Mouse (Mus musculus): ENCODE measurements around the gene Sipa1l3.
A peak's percentile ranks its signal among the peaks of the same experiment; 100 is the strongest.

Gene Sipa1l3

GRCm38 (mm10) chr7:29337766-29338165 is 180.7 kb downstream of the Sipa1l3 start:
- DNase-seq (ENCODE audit: low read depth, low spot score) = no peak

GRCm38 (mm10) chr7:29336795-29337319 is 181.6 kb downstream of the Sipa1l3 start:
- DNase-seq (ENCODE audit: low read depth, low spot score) = no peak

DNA sequence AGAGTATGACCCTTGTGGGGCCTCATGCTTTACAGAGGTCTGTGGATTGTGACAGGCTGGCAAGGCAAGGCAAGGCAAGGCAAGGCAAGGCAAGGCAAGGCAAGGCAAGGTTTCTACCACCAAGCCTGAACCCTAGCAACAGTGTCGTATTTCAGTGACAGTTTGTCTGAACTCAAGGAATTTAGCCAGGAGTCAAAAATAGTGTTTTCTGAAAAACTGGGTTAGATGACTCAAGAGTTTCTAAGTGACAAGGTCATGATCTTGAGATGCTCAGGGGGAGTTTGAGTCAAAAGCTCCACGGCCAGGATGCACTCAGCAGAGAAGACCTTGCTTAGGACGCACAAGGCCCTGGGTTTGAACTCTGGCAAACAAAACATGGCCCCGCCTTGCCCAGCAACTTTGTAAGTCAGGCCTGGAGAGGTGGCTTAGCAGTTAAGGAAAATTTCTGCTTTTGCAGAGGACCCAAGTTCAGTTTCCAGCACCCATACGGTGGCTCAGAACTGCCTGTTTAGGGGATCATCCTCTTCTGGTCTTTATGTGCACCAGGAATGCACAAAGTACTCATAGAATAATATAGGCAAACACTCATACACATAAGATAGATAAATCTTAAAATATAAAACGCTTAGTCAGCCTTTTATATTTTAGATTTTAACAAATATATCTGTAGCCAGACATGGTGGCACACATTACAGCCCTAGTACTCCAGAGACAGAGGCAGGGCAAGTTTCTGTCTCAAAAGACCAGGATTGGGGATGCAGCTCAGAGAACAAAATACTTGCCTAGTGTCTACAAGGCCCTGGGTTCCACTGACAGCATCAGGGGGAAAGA is 182.4 kb downstream of the Sipa1l3 start:
- DNase-seq (ENCODE audit: low read depth, low spot score) = no peak

DNA sequence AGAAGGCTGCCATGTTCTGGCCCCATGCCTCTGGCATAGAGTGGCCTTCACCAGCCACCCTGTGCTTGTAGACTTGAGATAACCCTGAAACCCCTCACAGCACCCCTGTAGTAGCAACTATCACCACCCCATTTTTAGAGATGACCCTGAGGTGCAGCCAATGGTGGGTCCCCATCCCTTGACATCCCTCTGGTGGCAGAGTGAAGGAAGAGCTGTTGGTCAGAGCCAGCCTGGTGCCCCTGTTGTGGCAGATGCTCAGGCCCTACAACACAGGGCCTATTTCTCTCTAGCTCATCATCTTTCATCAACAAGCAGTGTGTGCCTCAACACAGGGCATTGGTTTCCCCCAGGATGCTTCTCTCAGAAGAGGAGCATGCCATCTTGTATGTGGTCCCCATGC is 183.2 kb downstream of the Sipa1l3 start:
- DNase-seq (ENCODE audit: low read depth, low spot score) = no peak

DNA sequence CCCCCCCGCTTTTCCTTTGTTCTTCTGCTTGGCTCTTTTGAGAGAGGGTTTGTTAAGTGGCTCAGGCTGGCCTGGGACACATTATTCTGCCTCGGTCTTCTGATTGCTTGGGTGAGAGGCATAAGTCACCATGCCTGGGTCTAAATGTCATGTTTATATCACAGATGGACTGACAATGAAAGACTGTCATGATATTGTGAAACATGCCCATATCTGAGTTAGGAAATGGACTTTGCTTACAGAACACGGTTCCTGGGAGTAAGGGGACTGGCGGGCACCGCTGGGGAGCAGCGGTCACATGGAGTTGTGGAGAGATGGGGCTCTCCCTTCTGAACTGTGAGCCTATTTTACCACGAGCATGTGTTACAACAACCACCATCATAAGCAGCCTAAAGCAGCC is 184.3 kb downstream of the Sipa1l3 start:
- DNase-seq (ENCODE audit: low read depth, low spot score) = no peak

DNA sequence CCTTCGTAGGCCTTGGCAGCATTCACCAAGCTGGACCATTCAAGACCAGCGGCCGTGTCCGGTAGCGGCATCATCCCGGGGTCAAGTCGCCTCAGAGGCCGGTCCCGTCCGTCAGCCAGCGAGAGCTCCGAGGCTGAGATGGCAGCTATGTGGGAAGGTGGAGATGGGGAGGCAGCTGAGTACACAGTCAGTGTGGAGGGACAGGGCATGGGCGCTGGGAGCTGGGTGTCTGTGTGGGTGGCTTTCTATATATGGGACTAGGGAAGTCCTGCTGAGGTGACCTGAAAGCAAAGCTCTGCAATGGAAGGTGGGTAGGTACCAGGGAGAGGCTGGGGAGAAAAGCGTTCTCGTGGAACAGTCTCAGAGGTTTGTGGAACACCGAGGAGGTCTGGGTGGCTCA is 189.5 kb downstream of the Sipa1l3 start:
- no peak for DNase-seq (ENCODE audit: low read depth, low spot score)

- DNase-seq (ENCODE audit: low read depth, low spot score) = no peak
Measured at GRCm38 (mm10) chr7:29327087-29327486, 191.4 kb downstream of the Sipa1l3 start.

- DNase-seq (ENCODE audit: low read depth, low spot score) = no peak
Measured at GRCm38 (mm10) chr7:29319337-29320307, 198.8 kb downstream of the Sipa1l3 start.

- DNase-seq (ENCODE audit: low read depth, low spot score) = no peak
Measured at GRCm38 (mm10) chr7:29318115-29318911, 200.1 kb downstream of the Sipa1l3 start.

DNA sequence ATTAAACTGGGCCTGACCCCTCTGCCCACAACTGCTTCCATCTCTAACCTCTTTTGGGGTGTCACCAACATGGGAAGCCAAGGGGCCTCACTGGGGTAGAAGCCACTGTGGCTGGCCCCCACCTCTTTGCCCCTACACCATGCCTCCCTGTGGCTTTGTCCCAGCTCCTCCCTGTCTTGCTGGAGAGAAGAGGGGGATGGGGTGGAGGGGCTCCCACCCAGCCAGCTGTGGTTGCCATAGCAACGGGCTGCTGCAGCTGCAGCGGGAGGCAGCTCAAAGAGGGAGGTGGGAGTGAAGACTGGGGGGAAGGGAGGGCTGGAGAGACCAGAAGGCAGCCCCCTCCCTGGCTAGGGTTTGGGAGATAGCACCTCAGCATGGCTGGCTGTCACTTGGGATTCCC is 200.9 kb downstream of the Sipa1l3 start:
- peak; percentile 82 for DNase-seq (ENCODE audit: low read depth, low spot score)

DNA sequence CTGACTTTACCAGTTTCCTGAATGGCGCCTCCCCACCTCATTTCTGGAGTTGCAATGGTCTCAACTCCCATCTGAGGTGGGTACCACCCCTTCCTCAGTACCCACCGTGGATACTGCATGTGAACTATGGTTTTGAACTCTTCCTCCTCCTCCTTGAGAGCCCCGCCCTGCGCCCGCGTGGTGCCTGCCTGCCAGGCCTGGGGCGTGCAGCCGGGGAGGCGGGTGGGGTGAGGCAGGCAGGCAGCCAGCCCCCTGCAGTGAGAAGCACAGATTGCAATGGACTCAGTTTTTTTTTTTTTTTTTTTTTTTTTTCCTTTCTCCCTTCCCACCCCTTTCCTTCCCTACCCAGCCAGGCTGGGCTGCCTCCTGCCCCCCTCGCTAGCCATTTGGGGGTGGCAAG is 201.5 kb downstream of the Sipa1l3 start:
- DNase-seq (ENCODE audit: low read depth, low spot score) = no peak

- DNase-seq (ENCODE audit: low read depth, low spot score) = no peak
Measured at GRCm38 (mm10) chr7:29316137-29316734, 202.2 kb downstream of the Sipa1l3 start.

DNA sequence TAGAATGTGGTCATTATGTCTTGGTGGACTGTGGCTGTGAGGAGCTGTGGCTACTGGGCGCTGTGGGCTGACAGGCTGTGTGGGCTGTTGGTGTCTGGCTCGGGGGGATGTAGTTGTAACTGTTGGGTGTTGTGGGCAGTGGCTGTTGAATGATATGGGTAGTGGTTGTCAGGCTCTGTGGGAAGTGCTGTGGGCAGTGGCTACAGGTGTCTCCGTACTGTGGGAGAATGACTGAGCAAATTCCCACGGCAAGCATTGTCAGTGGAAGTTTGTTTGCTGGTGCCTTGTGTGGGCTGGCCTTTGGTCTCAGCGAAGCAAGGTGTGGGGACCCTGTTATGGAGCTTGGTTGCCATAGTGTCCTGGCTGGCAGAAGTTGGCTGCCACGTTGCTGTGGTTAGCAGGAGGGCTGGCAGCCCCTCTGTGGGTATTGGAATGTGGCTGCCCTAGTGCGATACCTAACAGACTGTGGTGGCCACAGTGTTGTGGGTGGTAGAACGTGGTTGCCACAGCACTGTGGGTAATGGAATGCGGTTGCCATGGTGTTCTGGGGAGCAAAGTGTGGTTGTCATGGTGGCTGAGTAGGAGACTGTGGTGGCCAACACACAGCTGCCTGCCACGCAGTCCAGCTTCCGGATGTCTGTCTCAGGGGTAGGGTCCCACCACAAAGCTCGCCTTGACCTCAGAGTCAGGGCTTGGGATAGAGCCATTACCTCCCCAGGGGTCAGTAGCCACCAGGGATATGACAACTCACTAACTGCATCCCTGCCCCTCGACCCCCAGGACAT is 203.4 kb downstream of the Sipa1l3 start:
- DNase-seq (ENCODE audit: low read depth, low spot score) = no peak

- no peak for DNase-seq (ENCODE audit: low read depth, low spot score)
Measured at GRCm38 (mm10) chr7:29313572-29314261, 204.7 kb downstream of the Sipa1l3 start.

- no peak for DNase-seq (ENCODE audit: low read depth, low spot score)
Measured at GRCm38 (mm10) chr7:29313051-29313450, 205.4 kb downstream of the Sipa1l3 start.

DNA sequence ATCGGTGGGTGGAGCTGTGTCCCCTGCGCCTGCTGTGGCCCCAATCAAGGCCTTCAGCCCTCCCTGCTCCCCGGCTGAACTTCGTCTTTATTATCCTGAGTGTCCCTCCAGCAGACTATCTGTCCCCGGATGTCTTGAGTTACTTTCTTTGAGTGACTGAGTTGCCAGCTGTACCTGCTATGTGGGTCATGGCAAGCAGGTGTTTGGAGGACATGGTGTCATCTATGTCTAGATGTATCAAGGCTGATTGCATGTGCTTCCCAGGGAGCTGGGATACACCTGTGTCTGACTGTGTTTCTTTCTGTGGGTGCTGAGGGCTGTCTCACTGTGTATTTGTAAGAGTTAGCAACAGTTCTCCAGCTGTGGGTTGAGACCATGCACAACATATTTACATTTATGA is 208.7 kb downstream of the Sipa1l3 start:
- DNase-seq (ENCODE audit: low read depth, low spot score) = no peak

DNA sequence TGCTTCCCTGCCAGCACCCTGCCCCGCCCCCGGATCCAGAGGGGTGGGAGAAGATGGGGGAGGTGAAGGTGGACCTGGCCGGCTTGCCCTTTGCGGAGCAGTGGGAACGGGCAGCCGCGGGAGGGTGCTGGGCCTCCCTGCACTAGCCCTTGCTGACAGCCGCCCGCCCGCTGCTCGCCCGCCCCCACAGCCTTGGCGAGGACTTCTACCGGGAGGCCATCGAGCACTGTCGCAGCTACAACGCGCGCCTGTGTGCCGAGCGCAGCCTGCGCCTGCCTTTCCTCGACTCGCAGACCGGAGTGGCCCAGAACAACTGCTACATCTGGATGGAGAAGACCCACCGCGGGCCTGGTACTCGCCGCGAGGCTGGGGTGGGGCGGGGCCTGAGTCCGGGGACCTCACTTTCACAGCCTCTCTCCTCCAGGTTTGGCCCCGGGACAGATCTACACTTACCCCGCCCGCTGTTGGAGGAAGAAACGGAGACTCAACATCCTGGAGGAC is 209.2 kb downstream of the Sipa1l3 start:
- no peak for DNase-seq (ENCODE audit: low read depth, low spot score)

- peak; percentile 85 for DNase-seq (ENCODE audit: low read depth, low spot score)
Measured at GRCm38 (mm10) chr7:29307350-29308104, 210.9 kb downstream of the Sipa1l3 start.

DNA sequence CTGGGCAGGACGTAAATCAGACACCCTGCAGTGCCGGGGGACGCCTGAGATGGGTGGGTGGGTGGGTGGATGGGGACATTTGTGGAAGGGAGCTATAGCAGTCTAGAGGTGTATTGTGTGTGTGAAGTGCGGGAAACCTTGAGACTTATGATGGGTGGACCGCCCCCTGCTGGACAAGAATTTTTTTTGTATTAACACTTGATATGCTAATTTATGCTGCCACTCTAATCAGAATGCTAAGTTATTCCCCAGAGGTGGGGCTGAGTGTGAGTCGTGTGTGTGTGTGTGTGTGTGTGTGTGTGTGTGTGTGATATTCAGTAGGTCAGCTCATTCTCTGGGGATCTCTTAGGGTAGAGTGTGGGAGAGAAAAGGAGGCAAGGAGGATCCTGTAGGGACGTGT is 211.8 kb downstream of the Sipa1l3 start:
- no peak for DNase-seq (ENCODE audit: low read depth, low spot score)
